Mouse (Mus musculus): ENCODE results near the gene Gm17720. TPM values are rescaled to one million over a fixed set of nuclear protein-coding genes. Genes with fewer than 3 reads are reported as not detected.

The Gm17720 gene
- polyA plus RNA-seq, 1 experiment from 2014 or later = not detected

DNA sequence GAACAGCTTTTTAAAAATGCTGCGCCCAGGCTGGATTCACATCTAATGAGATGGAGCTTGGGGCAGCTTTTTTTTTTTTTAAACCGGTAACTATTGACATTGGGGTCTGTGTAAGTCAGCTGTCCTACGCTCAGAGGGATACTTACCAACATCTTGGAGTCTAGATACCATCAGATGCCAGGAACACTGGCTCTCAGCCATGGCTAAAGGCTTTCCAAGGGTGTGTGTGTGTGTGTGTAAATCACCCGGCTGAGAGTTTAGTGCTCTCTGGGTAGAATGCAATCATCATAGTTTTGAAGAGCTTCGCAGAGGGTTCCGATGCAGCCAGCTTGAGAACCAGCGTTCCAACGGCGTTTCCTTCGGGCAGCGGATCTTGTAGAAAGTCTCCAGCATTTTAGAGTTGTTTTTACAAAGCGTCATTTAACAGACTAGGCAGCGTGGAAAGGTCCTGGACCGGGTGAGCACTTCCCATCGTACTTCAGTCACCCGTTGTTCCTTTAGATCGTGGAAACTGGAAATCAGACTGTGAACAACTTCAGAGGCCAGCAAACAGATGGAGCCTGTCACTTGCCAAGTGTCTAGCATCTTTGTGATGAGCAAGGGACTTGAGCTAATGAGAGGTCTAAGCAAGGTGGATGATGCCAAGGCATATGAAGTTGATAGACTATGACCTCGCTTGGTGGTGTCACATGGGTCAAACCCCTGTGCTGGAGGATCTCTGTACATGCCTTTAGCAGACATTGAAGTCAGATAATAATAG lies 37.8 kb downstream of the Gm17720 start:
- Histone ChIP-seq H3K4me2 (replicated peaks; ENCODE audit: low read depth, low read length) (no peak overlapping the region), H3K9ac (ENCODE audit: low read depth, low read length) (no peak overlapping the region), H3K27me3 (ENCODE audit: control insufficient read depth, insufficient read depth, low read length) (no peaks in the 10 kb centered on the region), H3K9me3 (ENCODE audit: control insufficient read depth, low read length) (no peaks in the 10 kb centered on the region), H3K27ac (ENCODE audit: low read depth, low read length) (no peak overlapping the region), H3K4me1 (replicated peaks; ENCODE audit: control insufficient read depth, insufficient read depth, low read length) (no peaks in the 10 kb centered on the region), H3K4me3 (ENCODE audit: low read depth, low read length) (no peak overlapping the region), H3K36me3 (ENCODE audit: control insufficient read depth, insufficient read depth, low read length) (no peaks in the 10 kb centered on the region)
- 94% methylated on average over 18 of the region's 18 CpGs for WGBS
- DNase-seq (ENCODE audit: low spot score) (no peak), ATAC-seq (ENCODE audit: low FRiP score) (no peak)

DNA sequence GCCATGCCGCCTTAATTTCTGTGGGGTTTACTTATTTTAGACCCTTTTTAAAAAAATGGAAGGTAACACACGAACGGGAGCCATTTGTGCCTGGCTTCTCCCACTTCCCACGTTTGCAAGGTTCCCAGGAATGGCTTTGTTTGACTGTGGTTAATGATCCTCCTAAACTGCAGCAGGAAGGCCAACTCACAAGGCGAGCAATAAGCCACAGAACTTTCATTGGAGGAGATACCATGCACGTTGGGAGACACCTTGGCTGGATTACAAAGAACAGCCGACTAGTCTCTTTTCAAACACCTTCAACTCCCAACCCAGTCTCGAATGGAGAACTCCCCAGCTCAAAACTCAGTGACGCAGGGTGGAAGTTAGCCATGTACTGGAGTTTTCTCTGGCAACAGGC lies 38.4 kb downstream of the Gm17720 start:
- Histone ChIP-seq H3K9me3 (ENCODE audit: control insufficient read depth, low read length) (no peaks in the 10 kb centered on the region), H3K27me3 (ENCODE audit: control insufficient read depth, insufficient read depth, low read length) (no peaks in the 10 kb centered on the region), H3K9ac (ENCODE audit: low read depth, low read length) (no peak overlapping the region), H3K4me2 (replicated peaks; ENCODE audit: low read depth, low read length) (no peak overlapping the region), H3K27ac (ENCODE audit: low read depth, low read length) (no peak overlapping the region), H3K36me3 (ENCODE audit: control insufficient read depth, insufficient read depth, low read length) (no peaks in the 10 kb centered on the region), H3K4me1 (replicated peaks; ENCODE audit: control insufficient read depth, insufficient read depth, low read length) (no peaks in the 10 kb centered on the region), H3K4me3 (ENCODE audit: low read depth, low read length) (no peak overlapping the region)
- WGBS = 81% methylated on average over 9 of the region's 9 CpGs
- ATAC-seq (ENCODE audit: low FRiP score) = no peak
- DNase-seq (ENCODE audit: low spot score) = no peak

GRCm38 (mm10) chr8:110058207-110058606 lies 44.3 kb downstream of the Gm17720 start:
- no peak for ATAC-seq (ENCODE audit: low FRiP score)
- Histone ChIP-seq H3K27ac (ENCODE audit: low read depth, low read length) (no peak overlapping the region), H3K9me3 (ENCODE audit: control insufficient read depth, low read length) (no peaks in the 10 kb centered on the region), H3K9ac (ENCODE audit: low read depth, low read length) (no peak overlapping the region), H3K4me2 (replicated peaks; ENCODE audit: low read depth, low read length) (no peak overlapping the region), H3K4me1 (replicated peaks; ENCODE audit: control insufficient read depth, insufficient read depth, low read length) (no peaks in the 10 kb centered on the region), H3K4me3 (ENCODE audit: low read depth, low read length) (no peak overlapping the region), H3K27me3 (ENCODE audit: control insufficient read depth, insufficient read depth, low read length) (no peaks in the 10 kb centered on the region), H3K36me3 (ENCODE audit: control insufficient read depth, insufficient read depth, low read length) (no peaks in the 10 kb centered on the region)
- DNase-seq (ENCODE audit: low spot score) = no peak
- 87% methylated on average over 8 of the region's 8 CpGs for WGBS

GRCm38 (mm10) chr8:110051208-110051607 lies 51.3 kb downstream of the Gm17720 start:
- Histone ChIP-seq H3K27me3 (ENCODE audit: control insufficient read depth, insufficient read depth, low read length) (no peaks in the 10 kb centered on the region), H3K36me3 (ENCODE audit: control insufficient read depth, insufficient read depth, low read length) (no peaks in the 10 kb centered on the region), H3K27ac (ENCODE audit: low read depth, low read length) (no peak overlapping the region), H3K9ac (ENCODE audit: low read depth, low read length) (no peak overlapping the region), H3K4me3 (ENCODE audit: low read depth, low read length) (no peak overlapping the region), H3K4me2 (replicated peaks; ENCODE audit: low read depth, low read length) (no peak overlapping the region), H3K4me1 (replicated peaks; ENCODE audit: control insufficient read depth, insufficient read depth, low read length) (no peaks in the 10 kb centered on the region), H3K9me3 (ENCODE audit: control insufficient read depth, low read length) (no peaks in the 10 kb centered on the region)
- ATAC-seq (ENCODE audit: low FRiP score) (no peak), DNase-seq (ENCODE audit: low spot score) (no peak)
- 84% methylated on average over 6 of the region's 6 CpGs for WGBS

GRCm38 (mm10) chr8:110040509-110040908 lies 62.0 kb downstream of the Gm17720 start:
- H3K27ac ChIP-seq (ENCODE audit: low read depth, low read length) = no peak overlapping the region
- no peaks in the 10 kb centered on the region for H3K9me3 ChIP-seq (ENCODE audit: control insufficient read depth, low read length)
- H3K4me1 ChIP-seq (replicated peaks; ENCODE audit: control insufficient read depth, insufficient read depth, low read length) = no peaks in the 10 kb centered on the region
- H3K36me3 ChIP-seq (ENCODE audit: control insufficient read depth, insufficient read depth, low read length) = no peaks in the 10 kb centered on the region
- 77% methylated on average over 4 of the region's 4 CpGs for WGBS
- DNase-seq (ENCODE audit: low spot score) = no peak
- no peaks in the 10 kb centered on the region for H3K27me3 ChIP-seq (ENCODE audit: control insufficient read depth, insufficient read depth, low read length)
- H3K4me3 ChIP-seq (ENCODE audit: low read depth, low read length) = no peak overlapping the region
- no peak overlapping the region for H3K4me2 ChIP-seq (replicated peaks; ENCODE audit: low read depth, low read length)
- H3K9ac ChIP-seq (ENCODE audit: low read depth, low read length) = no peak overlapping the region
- no peak for ATAC-seq (ENCODE audit: low FRiP score)

DNA sequence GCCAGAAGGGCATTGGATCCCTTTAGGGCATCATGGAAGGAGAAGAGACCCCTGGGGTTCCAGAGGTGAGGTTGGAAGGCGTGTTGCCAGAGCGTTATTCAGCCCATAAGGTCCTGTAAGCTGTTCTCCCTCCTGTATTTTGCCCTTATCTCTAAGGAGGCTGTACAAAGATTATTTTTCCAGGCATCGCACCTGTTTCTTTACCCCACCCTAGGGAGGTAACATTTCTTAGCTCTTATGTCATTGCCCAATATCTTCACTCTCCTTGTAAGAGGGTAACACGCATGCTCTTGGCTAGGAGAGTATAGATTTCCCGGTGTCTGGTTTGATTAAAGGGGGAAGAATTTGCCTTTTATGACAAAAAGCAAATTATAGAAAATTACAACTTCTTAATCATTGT lies 62.9 kb downstream of the Gm17720 start, which contains the start of gene Chst4:
Gene Chst4, minus strand, starts transcription at position 82 of the 400 bp plus-strand sequence.
- WGBS = 88% methylated on average over 5 of the region's 5 CpGs
- H3K4me1 ChIP-seq (replicated peaks; ENCODE audit: control insufficient read depth, insufficient read depth, low read length) = no peaks in the 10 kb centered on the region
- no peak for ATAC-seq (ENCODE audit: low FRiP score)

DNA sequence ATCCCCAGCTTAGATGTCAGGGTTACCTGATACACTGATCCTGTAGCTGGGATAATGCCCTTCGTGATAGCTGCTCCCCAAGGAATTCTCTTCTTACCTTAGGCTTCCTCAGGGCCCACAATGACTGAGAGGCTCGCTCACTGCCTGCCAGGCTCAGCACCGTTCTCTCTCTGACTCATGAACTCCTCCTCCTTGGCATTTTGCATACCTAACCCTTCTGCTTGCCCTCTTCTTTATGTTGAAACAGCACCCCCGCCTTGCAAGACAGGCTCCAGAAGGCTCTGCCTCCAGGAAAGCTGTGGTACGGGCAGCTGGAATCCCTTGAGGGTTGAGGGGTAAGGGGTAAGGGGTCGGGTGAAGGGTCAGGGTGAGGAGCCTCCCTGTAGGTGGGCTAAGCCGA lies 63.3 kb downstream of the Gm17720 start:
- Histone ChIP-seq H3K9me3 (ENCODE audit: control insufficient read depth, low read length) (no peaks in the 10 kb centered on the region), H3K4me1 (replicated peaks; ENCODE audit: control insufficient read depth, insufficient read depth, low read length) (no peaks in the 10 kb centered on the region), H3K27ac (ENCODE audit: low read depth, low read length) (no peak overlapping the region), H3K4me2 (replicated peaks; ENCODE audit: low read depth, low read length) (no peak overlapping the region), H3K27me3 (ENCODE audit: control insufficient read depth, insufficient read depth, low read length) (no peaks in the 10 kb centered on the region), H3K36me3 (ENCODE audit: control insufficient read depth, insufficient read depth, low read length) (no peaks in the 10 kb centered on the region), H3K4me3 (ENCODE audit: low read depth, low read length) (no peak overlapping the region), H3K9ac (ENCODE audit: low read depth, low read length) (no peak overlapping the region)
- DNase-seq (ENCODE audit: low spot score) = no peak
- 36% methylated on average over 7 of the region's 7 CpGs for WGBS
- ATAC-seq (ENCODE audit: low FRiP score) = no peak

More for the DNA sequence above, 62.9 kb downstream of the Gm17720 start, which contains the start of gene Chst4:
- Histone ChIP-seq H3K4me2 (replicated peaks; ENCODE audit: low read depth, low read length) (no peak within 1 kb of the TSS), H3K9me3 (ENCODE audit: control insufficient read depth, low read length) (no peaks in the 10 kb centered on the region), H3K27ac (ENCODE audit: low read depth, low read length) (no peak within 1 kb of the TSS), H3K27me3 (ENCODE audit: control insufficient read depth, insufficient read depth, low read length) (no peaks in the 10 kb centered on the region), H3K36me3 (ENCODE audit: control insufficient read depth, insufficient read depth, low read length) (no peaks in the 10 kb centered on the region), H3K9ac (ENCODE audit: low read depth, low read length) (no peak within 1 kb of the TSS), H3K4me3 (ENCODE audit: low read depth, low read length) (no peak within 1 kb of the TSS)
- no peak for DNase-seq (ENCODE audit: low spot score)

DNA sequence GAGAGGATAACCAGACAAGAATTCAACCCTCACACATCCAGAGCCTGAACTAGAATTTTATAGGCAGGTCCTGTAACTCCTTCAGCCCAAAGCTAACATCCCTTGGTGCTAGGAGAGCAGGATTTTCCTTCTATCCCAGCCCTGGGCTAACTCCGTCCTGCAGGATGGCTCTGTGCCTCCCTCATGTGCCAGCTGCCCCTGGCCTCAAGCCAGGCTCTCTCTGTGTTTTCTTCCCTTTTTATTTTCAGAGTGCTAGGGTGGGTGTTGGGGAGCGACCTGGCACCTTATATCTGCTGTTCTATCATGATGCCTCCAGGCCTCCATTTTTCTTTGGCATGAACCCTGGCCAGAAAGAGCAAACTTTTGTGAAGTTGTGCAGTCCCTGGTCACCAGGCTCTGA lies 66.4 kb downstream of the Gm17720 start:
- Histone ChIP-seq H3K4me1 (replicated peaks; ENCODE audit: control insufficient read depth, insufficient read depth, low read length) (no peaks in the 10 kb centered on the region), H3K4me2 (replicated peaks; ENCODE audit: low read depth, low read length) (no peak overlapping the region), H3K27ac (ENCODE audit: low read depth, low read length) (no peak overlapping the region), H3K9me3 (ENCODE audit: control insufficient read depth, low read length) (no peaks in the 10 kb centered on the region), H3K27me3 (ENCODE audit: control insufficient read depth, insufficient read depth, low read length) (no peaks in the 10 kb centered on the region), H3K36me3 (ENCODE audit: control insufficient read depth, insufficient read depth, low read length) (no peaks in the 10 kb centered on the region), H3K4me3 (ENCODE audit: low read depth, low read length) (no peak overlapping the region), H3K9ac (ENCODE audit: low read depth, low read length) (no peak overlapping the region)
- no peak for ATAC-seq (ENCODE audit: low FRiP score)
- WGBS = 81% methylated on average over 2 of the region's 2 CpGs
- DNase-seq (ENCODE audit: low spot score) = no peak

DNA sequence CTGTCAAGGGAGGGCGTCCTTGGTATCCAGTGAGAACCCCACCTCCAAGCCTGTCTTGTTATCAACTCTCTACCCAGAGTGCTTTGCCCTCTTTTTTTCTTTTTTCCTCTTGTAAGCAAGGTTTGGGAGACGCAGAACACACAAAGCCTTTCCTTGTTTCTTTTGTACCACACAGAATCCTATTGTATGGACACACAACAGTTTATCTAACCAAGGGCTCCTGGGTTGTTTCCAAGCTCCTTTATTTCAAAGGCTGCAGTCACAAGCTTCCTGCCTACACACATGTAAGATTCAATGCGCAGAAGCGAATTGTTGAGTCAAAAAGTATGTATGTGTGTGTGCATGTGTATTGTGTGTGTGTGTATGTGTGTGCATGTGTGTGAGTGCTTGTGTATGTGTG lies 68.2 kb downstream of the Gm17720 start:
- Histone ChIP-seq H3K27ac (ENCODE audit: low read depth, low read length) (no peak overlapping the region), H3K36me3 (ENCODE audit: control insufficient read depth, insufficient read depth, low read length) (no peaks in the 10 kb centered on the region), H3K27me3 (ENCODE audit: control insufficient read depth, insufficient read depth, low read length) (no peaks in the 10 kb centered on the region), H3K9me3 (ENCODE audit: control insufficient read depth, low read length) (no peaks in the 10 kb centered on the region), H3K4me1 (replicated peaks; ENCODE audit: control insufficient read depth, insufficient read depth, low read length) (no peaks in the 10 kb centered on the region), H3K4me3 (ENCODE audit: low read depth, low read length) (no peak overlapping the region), H3K9ac (ENCODE audit: low read depth, low read length) (no peak overlapping the region), H3K4me2 (replicated peaks; ENCODE audit: low read depth, low read length) (no peak overlapping the region)
- ATAC-seq (ENCODE audit: low FRiP score) (no peak), DNase-seq (ENCODE audit: low spot score) (no peak)
- 58% methylated on average over 4 of the region's 4 CpGs for WGBS

Data from hindbrain, embryonic 11.5 days (tissue).